Mouse (Mus musculus): ENCODE results near the gene Spon1. TPM values are rescaled to one million over a fixed set of nuclear protein-coding genes. Genes with fewer than 3 reads are reported as not detected.
A peak's percentile ranks its signal among the peaks of the same experiment; 100 is the strongest.

Spon1 gene
- polyA plus RNA-seq, 1 experiment from 2014 or later = 30.5 TPM

- no peaks in the 10 kb centered on the region for H3K9me3 ChIP-seq (ENCODE audit: control insufficient read depth, low read length)
- H3K27ac ChIP-seq (replicated peaks; ENCODE audit: low read depth, low read length) = no peak overlapping the region
These were observed 297.7 kb downstream of the Spon1 start for GRCm38 (mm10) chr7:114063534-114063933.

DNA sequence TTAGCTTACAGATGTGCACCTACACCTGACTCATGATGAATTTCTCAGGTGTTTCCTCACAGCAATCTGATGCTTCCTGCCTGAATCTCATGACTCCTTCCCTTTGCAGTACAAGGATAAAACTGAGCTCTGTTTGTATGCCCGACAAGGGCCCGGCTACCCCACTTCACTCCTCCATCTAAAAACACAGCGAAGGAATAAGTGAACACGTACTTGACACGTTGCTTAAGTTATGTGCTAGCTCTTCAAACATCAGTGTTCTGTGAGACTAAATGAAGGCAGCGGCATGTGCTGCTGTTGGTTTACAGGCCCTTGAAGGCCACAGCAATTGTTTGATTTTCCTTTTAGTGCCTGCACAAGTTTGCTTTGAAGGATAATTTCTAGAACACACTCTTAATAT lies 298.2 kb downstream of the Spon1 start:
- no peak overlapping the region for H3K4me3 ChIP-seq (ENCODE audit: low read depth, low read length)
- DNase-seq (ENCODE audit: low spot score) (no peak), ATAC-seq (ENCODE audit: low read depth) (no peak)
- no peaks in the 10 kb centered on the region for H3K9me3 ChIP-seq (ENCODE audit: control insufficient read depth, low read length)
- H3K27me3 ChIP-seq (replicated peaks; ENCODE audit: control insufficient read depth, insufficient read depth, low read length) = no peaks in the 10 kb centered on the region
- no peak overlapping the region for H3K9ac ChIP-seq (ENCODE audit: low read depth, low read length)
- no peak overlapping the region for H3K27ac ChIP-seq (replicated peaks; ENCODE audit: low read depth, low read length)
- WGBS = 79% methylated on average over 6 of the region's 6 CpGs
- peaks cover 8% of the 10 kb centered on the region; the same call in 1 of the 2 replicates for H3K4me1 ChIP-seq (ENCODE audit: control insufficient read depth, insufficient read depth, low read length)
- H3K4me2 ChIP-seq (ENCODE audit: low read depth, low read length) = no peak overlapping the region
- H3K36me3 ChIP-seq (ENCODE audit: control insufficient read depth, insufficient read depth, low read length) = no peaks in the 10 kb centered on the region

More at GRCm38 (mm10) chr7:114063534-114063933, 297.7 kb downstream of the Spon1 start:
- no peak overlapping the region for H3K4me3 ChIP-seq (ENCODE audit: low read depth, low read length)
- no peak overlapping the region for H3K9ac ChIP-seq (ENCODE audit: low read depth, low read length)
- no peak overlapping the region for H3K4me2 ChIP-seq (ENCODE audit: low read depth, low read length)
- no peak for DNase-seq (ENCODE audit: low spot score)
- no peak for ATAC-seq (ENCODE audit: low read depth)
- no peaks in the 10 kb centered on the region for H3K36me3 ChIP-seq (ENCODE audit: control insufficient read depth, insufficient read depth, low read length)
- H3K27me3 ChIP-seq (replicated peaks; ENCODE audit: control insufficient read depth, insufficient read depth, low read length) = no peaks in the 10 kb centered on the region
- WGBS = 55% methylated on average over 8 of the region's 8 CpGs
- H3K4me1 ChIP-seq (ENCODE audit: control insufficient read depth, insufficient read depth, low read length) = peaks cover 8% of the 10 kb centered on the region; the same call in 1 of the 2 replicates

- H3K27ac ChIP-seq (replicated peaks; ENCODE audit: low read depth, low read length) = no peak overlapping the region; the same call in 1 of the 2 replicates
- H3K9ac ChIP-seq (ENCODE audit: low read depth, low read length) = no peak overlapping the region
- H3K4me3 ChIP-seq (ENCODE audit: low read depth, low read length) = no peak overlapping the region
- WGBS = 31% methylated on average over 11 of the region's 11 CpGs
- peaks cover 8% of the 10 kb centered on the region; the same call in 1 of the 2 replicates for H3K4me1 ChIP-seq (ENCODE audit: control insufficient read depth, insufficient read depth, low read length)
- H3K9me3 ChIP-seq (ENCODE audit: control insufficient read depth, low read length) = no peaks in the 10 kb centered on the region
- H3K4me2 ChIP-seq (ENCODE audit: low read depth, low read length) = peak overlapping the region; percentile 63
- ATAC-seq (ENCODE audit: low read depth) (peak; percentile 65), DNase-seq (ENCODE audit: low spot score) (peak; percentile 72)
- H3K27me3 ChIP-seq (replicated peaks; ENCODE audit: control insufficient read depth, insufficient read depth, low read length) = no peaks in the 10 kb centered on the region
- H3K36me3 ChIP-seq (ENCODE audit: control insufficient read depth, insufficient read depth, low read length) = no peaks in the 10 kb centered on the region
These were observed 299.8 kb downstream of the Spon1 start for GRCm38 (mm10) chr7:114065407-114066185.

- 14% methylated on average over 14 of the region's 14 CpGs for WGBS
- Histone ChIP-seq H3K4me3 (ENCODE audit: low read depth, low read length) (peak overlapping the region; percentile 28), H3K27ac (replicated peaks; ENCODE audit: low read depth, low read length) (no peak overlapping the region; the same call in 1 of the 2 replicates), H3K9me3 (ENCODE audit: control insufficient read depth, low read length) (no peaks in the 10 kb centered on the region), H3K4me1 (ENCODE audit: control insufficient read depth, insufficient read depth, low read length) (peaks cover 14% of the 10 kb centered on the region; the same call in 1 of the 2 replicates), H3K9ac (ENCODE audit: low read depth, low read length) (no peak overlapping the region), H3K4me2 (ENCODE audit: low read depth, low read length) (peak overlapping the region; percentile 63), H3K27me3 (replicated peaks; ENCODE audit: control insufficient read depth, insufficient read depth, low read length) (no peaks in the 10 kb centered on the region), H3K36me3 (ENCODE audit: control insufficient read depth, insufficient read depth, low read length) (no peaks in the 10 kb centered on the region)
- DNase-seq (ENCODE audit: low spot score) (peak; percentile 81), ATAC-seq (ENCODE audit: low read depth) (peak; percentile 69)
These were observed 300.9 kb downstream of the Spon1 start for GRCm38 (mm10) chr7:114066529-114067178.

DNA sequence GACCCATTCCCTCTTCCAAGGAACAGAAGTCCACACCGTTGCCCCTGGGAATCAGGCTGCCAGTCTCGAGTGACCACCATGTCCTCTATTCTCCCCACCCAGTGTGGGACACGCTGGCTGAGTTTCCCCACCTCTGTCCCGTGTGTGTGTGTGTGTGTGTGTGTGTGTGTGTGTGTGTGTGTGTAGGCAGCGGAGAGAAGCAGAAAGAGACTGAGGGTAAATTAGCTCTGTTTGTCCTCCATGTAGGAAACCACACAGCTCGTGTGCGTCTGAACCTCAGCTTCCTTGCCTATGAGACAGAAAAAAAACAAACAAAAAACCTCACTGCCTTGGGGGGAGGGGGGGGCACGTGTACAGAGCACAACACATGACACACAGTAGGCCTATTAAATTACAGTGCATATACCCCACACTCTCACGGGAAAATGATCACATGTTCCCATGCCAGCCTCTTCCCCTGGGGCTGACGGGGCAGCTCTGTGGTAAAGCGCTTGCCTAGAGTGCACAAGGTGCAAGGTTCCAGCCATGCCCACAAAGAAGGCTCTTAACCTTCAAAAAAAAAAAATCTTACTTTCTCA lies 303.2 kb downstream of the Spon1 start:
- Histone ChIP-seq H3K9ac (ENCODE audit: low read depth, low read length) (no peak overlapping the region), H3K27ac (replicated peaks; ENCODE audit: low read depth, low read length) (no peak overlapping the region), H3K36me3 (ENCODE audit: control insufficient read depth, insufficient read depth, low read length) (no peaks in the 10 kb centered on the region), H3K4me1 (ENCODE audit: control insufficient read depth, insufficient read depth, low read length) (peaks cover 20% of the 10 kb centered on the region), H3K4me2 (ENCODE audit: low read depth, low read length) (no peak overlapping the region), H3K27me3 (replicated peaks; ENCODE audit: control insufficient read depth, insufficient read depth, low read length) (no peaks in the 10 kb centered on the region), H3K9me3 (ENCODE audit: control insufficient read depth, low read length) (no peaks in the 10 kb centered on the region), H3K4me3 (ENCODE audit: low read depth, low read length) (no peak overlapping the region)
- WGBS = 60% methylated on average over 11 of the region's 11 CpGs
- ATAC-seq (ENCODE audit: low read depth) (no peak), DNase-seq (ENCODE audit: low spot score) (no peak)

- WGBS = 76% methylated on average over 11 of the region's 11 CpGs
- no peak overlapping the region for H3K9ac ChIP-seq (ENCODE audit: low read depth, low read length)
- ATAC-seq (ENCODE audit: low read depth) = no peak
These were observed 304.1 kb downstream of the Spon1 start for GRCm38 (mm10) chr7:114069726-114070457.

DNA sequence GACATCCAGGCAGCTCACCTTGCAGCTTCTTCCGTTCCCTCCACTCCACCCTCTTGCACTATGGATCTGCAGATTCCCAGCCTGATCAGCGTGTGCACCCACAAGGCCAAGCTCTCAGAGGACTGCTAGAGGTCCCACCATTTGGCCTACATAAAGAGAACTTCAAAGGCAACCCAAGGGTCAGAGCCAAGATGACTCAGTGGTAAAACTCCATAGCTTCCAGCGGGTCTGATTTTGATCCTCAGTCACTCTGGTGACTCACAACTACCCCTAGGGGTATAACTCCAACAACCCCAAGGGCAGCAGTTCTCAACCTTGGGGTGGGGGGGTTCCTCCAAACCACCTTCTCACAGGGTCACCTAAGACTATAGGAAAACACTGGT lies 304.7 kb downstream of the Spon1 start:
- DNase-seq (ENCODE audit: low spot score) (no peak), ATAC-seq (ENCODE audit: low read depth) (no peak)
- WGBS = 91% methylated on average over 3 of the region's 3 CpGs

More at GRCm38 (mm10) chr7:114069726-114070457, 304.1 kb downstream of the Spon1 start:
- Histone ChIP-seq H3K4me1 (ENCODE audit: control insufficient read depth, insufficient read depth, low read length) (peaks cover 20% of the 10 kb centered on the region), H3K4me2 (ENCODE audit: low read depth, low read length) (no peak overlapping the region), H3K9me3 (ENCODE audit: control insufficient read depth, low read length) (no peaks in the 10 kb centered on the region), H3K4me3 (ENCODE audit: low read depth, low read length) (no peak overlapping the region), H3K27me3 (replicated peaks; ENCODE audit: control insufficient read depth, insufficient read depth, low read length) (no peaks in the 10 kb centered on the region), H3K36me3 (ENCODE audit: control insufficient read depth, insufficient read depth, low read length) (no peaks in the 10 kb centered on the region), H3K27ac (replicated peaks; ENCODE audit: low read depth, low read length) (no peak overlapping the region)
- no peak for DNase-seq (ENCODE audit: low spot score)

GRCm38 (mm10) chr7:114071395-114071794 lies 305.6 kb downstream of the Spon1 start:
- Histone ChIP-seq H3K4me1 (ENCODE audit: control insufficient read depth, insufficient read depth, low read length) (peaks cover 15% of the 10 kb centered on the region), H3K9me3 (ENCODE audit: control insufficient read depth, low read length) (no peaks in the 10 kb centered on the region), H3K27ac (replicated peaks; ENCODE audit: low read depth, low read length) (0 out of 2 replicates have a peak overlapping the region, but pooled peaks have one; percentile 31), H3K4me3 (ENCODE audit: low read depth, low read length) (no peak overlapping the region), H3K36me3 (ENCODE audit: control insufficient read depth, insufficient read depth, low read length) (no peaks in the 10 kb centered on the region), H3K9ac (ENCODE audit: low read depth, low read length) (no peak overlapping the region), H3K4me2 (ENCODE audit: low read depth, low read length) (peak overlapping the region; percentile 31; the same call in 1 of the 2 replicates), H3K27me3 (replicated peaks; ENCODE audit: control insufficient read depth, insufficient read depth, low read length) (no peaks in the 10 kb centered on the region)
- WGBS = 75% methylated on average over 5 of the region's 5 CpGs
- DNase-seq (ENCODE audit: low spot score) (no peak), ATAC-seq (ENCODE audit: low read depth) (0 out of 2 replicates have a peak, but pooled peaks have one; percentile 42)

More for the DNA sequence above, 304.7 kb downstream of the Spon1 start:
- Histone ChIP-seq H3K4me2 (ENCODE audit: low read depth, low read length) (no peak overlapping the region), H3K9ac (ENCODE audit: low read depth, low read length) (no peak overlapping the region), H3K4me1 (ENCODE audit: control insufficient read depth, insufficient read depth, low read length) (peaks cover 20% of the 10 kb centered on the region), H3K27me3 (replicated peaks; ENCODE audit: control insufficient read depth, insufficient read depth, low read length) (no peaks in the 10 kb centered on the region), H3K27ac (replicated peaks; ENCODE audit: low read depth, low read length) (no peak overlapping the region), H3K4me3 (ENCODE audit: low read depth, low read length) (no peak overlapping the region), H3K36me3 (ENCODE audit: control insufficient read depth, insufficient read depth, low read length) (no peaks in the 10 kb centered on the region), H3K9me3 (ENCODE audit: control insufficient read depth, low read length) (no peaks in the 10 kb centered on the region)
